Comparison of ENCODE assay signal across 9 mouse cellular contexts in the genomic region with DNA sequence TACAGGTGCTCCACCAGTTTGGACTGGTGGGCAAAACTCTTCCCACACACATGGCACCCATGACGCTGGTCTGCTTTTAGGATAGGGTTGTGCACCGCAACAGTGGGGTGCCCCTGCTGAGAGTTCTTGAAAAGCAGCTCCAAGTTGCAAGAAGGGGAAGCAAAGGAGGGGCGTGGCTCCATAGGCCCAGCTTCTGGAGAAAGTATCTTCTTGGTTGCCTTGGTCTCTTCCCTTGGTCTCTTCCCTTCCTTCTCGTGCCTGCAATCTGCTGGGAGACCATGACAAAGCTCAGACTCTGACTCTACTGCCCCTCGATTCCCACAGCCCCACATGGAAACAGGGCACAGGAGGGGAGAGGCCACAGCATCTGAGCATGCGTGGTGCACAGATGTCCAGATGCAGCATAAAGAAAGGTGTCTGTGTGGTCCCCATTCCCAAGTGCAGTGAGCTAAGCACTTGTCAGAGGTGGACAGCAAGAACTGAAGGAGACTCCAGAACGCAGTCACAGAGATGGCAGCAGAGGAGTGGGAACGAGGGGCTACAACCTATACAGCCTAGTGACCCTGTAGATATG. TPM values are rescaled to one million over a fixed set of nuclear protein-coding genes. Genes with fewer than 3 reads are reported as not detected.
A peak's percentile ranks its signal among the peaks of the same experiment; 100 is the strongest.
DNase-seq lines count a peak whose midpoint lies in the region; ATAC-seq and TF ChIP-seq lines count a peak whose summit lies in the region.
"Had no signal": no experiment of that assay in that cellular context is flagged by ENCODE, and none has a peak within 500 bp of the region (broad histone marks: within the 10 kb centered on the region; RNA-seq: fewer than 3 reads in every experiment).

No protein-coding gene starts in this region.

- no peak overlapping the region for H3K27ac ChIP-seq in cerebellum, adult 2 months (ENCODE audit: insufficient read depth, low read length)
- no peak overlapping the region for H3K27ac ChIP-seq in hindbrain, embryonic 10.5 days

- H3K4me1 ChIP-seq in cerebellum, adult 2 months (ENCODE audit: control insufficient read depth, insufficient read depth, low read length) = peaks cover 7% of the 10 kb centered on the region
- peaks cover 24% of the 10 kb centered on the region for H3K4me1 ChIP-seq in hindbrain, embryonic 10.5 days (replicated peaks)

- no peak for TF ChIP-seq CTCF in cerebellum, adult 2 months (IDR thresholded peaks at IDR 0.05; ENCODE audit: borderline replicate concordance, insufficient read depth, low read depth, low read length)

- ATAC-seq in megakaryocyte, adult 5-6 weeks (ENCODE audit: poor library complexity, severe bottlenecking) = peak; percentile 28; the same call in 1 of the 2 replicates

- H3K4me3 ChIP-seq in cerebellum, adult 2 months (replicated peaks; ENCODE audit: insufficient read depth, low read depth, low read length) = peak overlapping the region; percentile 22
- peak overlapping the region; percentile 80 for H3K4me3 ChIP-seq in hindbrain, embryonic 10.5 days

- no peaks in the 10 kb centered on the region for H3K9me3 ChIP-seq in hindbrain, embryonic 10.5 days

- TF ChIP-seq POLR2A in cerebellum, adult 2 months (IDR thresholded peaks at IDR 0.05; ENCODE audit: borderline replicate concordance, insufficient read depth, low read length) = no peak

- no peak for DNase-seq in cerebellum, adult 2 months
- DNase-seq in cerebellum, postnatal 4 days (ENCODE audit: low spot score in 2 of 2) = no peak
- DNase-seq in A20 (ENCODE audit: low read depth, low spot score) = peak; percentile 5
- no peak for DNase-seq in hindbrain, embryonic 10.5 days (ENCODE audit: low spot score)
- DNase-seq in adrenal gland, postnatal 36 days = no peak
- DNase-seq in adrenal gland, postnatal 4 days (ENCODE audit: low spot score in 2 of 2) = no peak
- DNase-seq in Muller cell, postnatal 12 days (ENCODE audit: inconsistent ontology term) = no peak
- DNase-seq: kidney, adult 11 months had no signal

- no peaks in the 10 kb centered on the region for H3K27me3 ChIP-seq in cerebellum, adult 2 months (ENCODE audit: control insufficient read depth, insufficient read depth, low read length)
- H3K27me3 ChIP-seq in hindbrain, embryonic 10.5 days (ENCODE audit: insufficient read depth, poor library complexity, severe bottlenecking) = peaks cover 4% of the 10 kb centered on the region; the same call in 1 of the 2 replicates

- 69% methylated on average over 8 of the region's 8 CpGs for WGBS in cerebellum, adult 2 months
- WGBS in hindbrain, embryonic 10.5 days = 85% methylated on average over 8 of the region's 8 CpGs

- H3K36me3 ChIP-seq in hindbrain, embryonic 10.5 days = peaks cover 17% of the 10 kb centered on the region

RNA-seq across cellular contexts. Expression of a gene that starts 1.1 kb away (rescaled TPM):
- polyA plus RNA-seq in cerebellum, adult 2 months (2012; rRNA removed) = 4.8 and 5.9 TPM in 2 replicates
- polyA plus RNA-seq in hindbrain, embryonic 10.5 days (2016; fragmentation: Nextera tagmentation; extraction: Ambion mirVana) = 5.4 and 6.7 TPM in 2 replicates
- 0.36 and 0.40 TPM in 2 replicates for total RNA-seq in megakaryocyte, adult 5-6 weeks (2015)
- total RNA-seq in megakaryocyte, adult 5-6 weeks (2017) = 1.7 and 2.8 TPM in 2 replicates
- 1 to 10 TPM; 8.7 to 9.9 TPM for total RNA-seq in adrenal gland, postnatal 36 days (2021)
- total RNA-seq in adrenal gland, postnatal 4 days (2021) = 10 to 100 TPM; 11.7 to 12.8 TPM

RNA-seq across cellular contexts. Expression of a gene that starts 5.4 kb away (rescaled TPM):
- 3.9 and 4.4 TPM in 2 replicates for polyA plus RNA-seq in cerebellum, adult 2 months (2012; rRNA removed)
- 5.3 and 6.2 TPM in 2 replicates for polyA plus RNA-seq in hindbrain, embryonic 10.5 days (2016; fragmentation: Nextera tagmentation; extraction: Ambion mirVana)
- total RNA-seq in megakaryocyte, adult 5-6 weeks (2015) = 1.8 TPM in 2 replicates
- total RNA-seq in megakaryocyte, adult 5-6 weeks (2017) = 5.0 TPM in 2 replicates
- 1 to 10 TPM; 4.7 to 5.2 TPM for total RNA-seq in adrenal gland, postnatal 36 days (2021)
- 1 to 10 TPM; 5.2 to 5.7 TPM for total RNA-seq in adrenal gland, postnatal 4 days (2021)

RNA-seq across cellular contexts. Expression of a gene that starts 14.3 kb away (rescaled TPM):
- 4.0 and 4.3 TPM in 2 replicates for polyA plus RNA-seq in cerebellum, adult 2 months (2012; rRNA removed)
- 6.6 and 7.1 TPM in 2 replicates for polyA plus RNA-seq in hindbrain, embryonic 10.5 days (2016; fragmentation: Nextera tagmentation; extraction: Ambion mirVana)
- total RNA-seq in megakaryocyte, adult 5-6 weeks (2015) = 8.5 and 10.5 TPM in 2 replicates
- 9.1 and 9.5 TPM in 2 replicates for total RNA-seq in megakaryocyte, adult 5-6 weeks (2017)
- 1 to 10 TPM; 6.4 to 7.9 TPM for total RNA-seq in adrenal gland, postnatal 36 days (2021)
- total RNA-seq in adrenal gland, postnatal 4 days (2021) = 1 to 10 TPM; 7.8 to 8.0 TPM

RNA-seq across cellular contexts. Expression of a gene that starts 16.5 kb away (rescaled TPM):
- polyA plus RNA-seq in cerebellum, adult 2 months (2012; rRNA removed) = 8.2 and 8.6 TPM in 2 replicates
- polyA plus RNA-seq in hindbrain, embryonic 10.5 days (2016; fragmentation: Nextera tagmentation; extraction: Ambion mirVana) = 7.9 and 9.5 TPM in 2 replicates
- 3.2 and 6.1 TPM in 2 replicates for total RNA-seq in megakaryocyte, adult 5-6 weeks (2015)
- total RNA-seq in megakaryocyte, adult 5-6 weeks (2017) = 7.6 and 17.8 TPM in 2 replicates
- 10 to 100 TPM; 10.7 to 12.2 TPM for total RNA-seq in adrenal gland, postnatal 36 days (2021)
- total RNA-seq in adrenal gland, postnatal 4 days (2021) = 10 to 100 TPM in 1 of 2 experiments, 1 to 10 TPM in 1; 9.9 to 10.4 TPM

RNA-seq across cellular contexts. Expression of a gene that starts 29.5 kb away (rescaled TPM):
- polyA plus RNA-seq in cerebellum, adult 2 months (2012; rRNA removed) = 19.3 and 20.6 TPM in 2 replicates
- 35.6 and 39.4 TPM in 2 replicates for polyA plus RNA-seq in hindbrain, embryonic 10.5 days (2016; fragmentation: Nextera tagmentation; extraction: Ambion mirVana)
- total RNA-seq in megakaryocyte, adult 5-6 weeks (2015) = 17.1 and 17.3 TPM in 2 replicates
- total RNA-seq in megakaryocyte, adult 5-6 weeks (2017) = 7.9 and 14.0 TPM in 2 replicates
- total RNA-seq in adrenal gland, postnatal 36 days (2021) = 10 to 100 TPM; 12.7 to 12.8 TPM
- 10 to 100 TPM; 21.0 to 24.8 TPM for total RNA-seq in adrenal gland, postnatal 4 days (2021)
